Mouse (Mus musculus): Measurements from ENCODE around the gene Stpg4. TPM values are rescaled to one million over a fixed set of nuclear protein-coding genes. Genes with fewer than 3 reads are reported as not detected.

The Stpg4 gene
- polyA plus RNA-seq, 1 experiment from 2014 or later = not detected

GRCm38 (mm10) chr17:87441537-87441936, 14.0 kb upstream of the Stpg4 start:
- no peak for ATAC-seq (ENCODE audit: insufficient read depth, low FRiP score)
- H3K27me3 ChIP-seq (ENCODE audit: control insufficient read depth, insufficient read depth, low read length) = no peaks in the 10 kb centered on the region
- H3K9me3 ChIP-seq (replicated peaks; ENCODE audit: control insufficient read depth, low read length) = no peaks in the 10 kb centered on the region
- H3K27ac ChIP-seq (ENCODE audit: low read length) = no peak overlapping the region
- peaks cover 28% of the 10 kb centered on the region for H3K4me1 ChIP-seq (ENCODE audit: control insufficient read depth, insufficient read depth, low read length)
- 58% methylated on average over 2 of the region's 2 CpGs for WGBS
- no peak overlapping the region for H3K4me3 ChIP-seq (replicated peaks; ENCODE audit: low read length)
- no peaks in the 10 kb centered on the region for H3K36me3 ChIP-seq (ENCODE audit: control insufficient read depth, insufficient read depth, low read length)
- H3K9ac ChIP-seq (ENCODE audit: low read length) = no peak overlapping the region
- no peak overlapping the region for H3K4me2 ChIP-seq (ENCODE audit: low read depth, low read length)

- Histone ChIP-seq H3K27ac (ENCODE audit: low read length) (no peak overlapping the region), H3K4me1 (ENCODE audit: control insufficient read depth, insufficient read depth, low read length) (peaks cover 24% of the 10 kb centered on the region), H3K36me3 (ENCODE audit: control insufficient read depth, insufficient read depth, low read length) (peaks cover 4% of the 10 kb centered on the region; the same call in 1 of the 2 replicates), H3K4me3 (replicated peaks; ENCODE audit: low read length) (no peak overlapping the region), H3K9me3 (replicated peaks; ENCODE audit: control insufficient read depth, low read length) (no peaks in the 10 kb centered on the region), H3K27me3 (ENCODE audit: control insufficient read depth, insufficient read depth, low read length) (no peaks in the 10 kb centered on the region), H3K9ac (ENCODE audit: low read length) (no peak overlapping the region), H3K4me2 (ENCODE audit: low read depth, low read length) (no peak overlapping the region)
- ATAC-seq (ENCODE audit: insufficient read depth, low FRiP score) = no peak
- 60% methylated on average over 2 of the region's 2 CpGs for whole genome bisulfite sequencing
These were observed 11.9 kb upstream of the Stpg4 start for GRCm38 (mm10) chr17:87439441-87439840.

DNA sequence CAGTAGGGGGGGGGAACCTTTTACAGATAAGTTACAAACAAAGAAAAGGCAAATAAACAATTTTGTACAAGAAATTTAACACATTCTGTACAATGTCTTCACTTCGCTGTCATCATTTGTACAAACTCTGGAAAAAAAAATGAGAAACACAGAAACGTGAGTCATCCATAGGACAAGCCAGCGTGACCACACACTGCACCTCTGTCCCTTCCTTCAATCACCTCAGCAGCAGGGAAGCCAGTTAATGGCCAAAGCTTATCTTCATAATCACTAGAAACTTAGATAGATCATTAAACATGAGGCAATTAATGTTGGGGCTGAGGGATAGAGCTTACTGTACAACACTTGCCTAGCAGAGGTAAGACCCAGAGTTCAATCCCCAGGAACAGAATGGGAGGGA, 6.4 kb upstream of the Stpg4 start:
- no peak overlapping the region for H3K27ac ChIP-seq (ENCODE audit: low read length)
- 86% methylated on average over 3 of the region's 3 CpGs for WGBS
- no peaks in the 10 kb centered on the region for H3K27me3 ChIP-seq (ENCODE audit: control insufficient read depth, insufficient read depth, low read length)
- ATAC-seq (ENCODE audit: insufficient read depth, low FRiP score) = no peak
- H3K4me3 ChIP-seq (replicated peaks; ENCODE audit: low read length) = no peak overlapping the region
- no peak overlapping the region for H3K9ac ChIP-seq (ENCODE audit: low read length)
- no peaks in the 10 kb centered on the region for H3K9me3 ChIP-seq (replicated peaks; ENCODE audit: control insufficient read depth, low read length)
- H3K4me1 ChIP-seq (ENCODE audit: control insufficient read depth, insufficient read depth, low read length) = peaks cover 2% of the 10 kb centered on the region; the same call in 1 of the 2 replicates
- H3K36me3 ChIP-seq (ENCODE audit: control insufficient read depth, insufficient read depth, low read length) = peaks cover 22% of the 10 kb centered on the region; the same call in 1 of the 2 replicates
- H3K4me2 ChIP-seq (ENCODE audit: low read depth, low read length) = no peak overlapping the region

DNA sequence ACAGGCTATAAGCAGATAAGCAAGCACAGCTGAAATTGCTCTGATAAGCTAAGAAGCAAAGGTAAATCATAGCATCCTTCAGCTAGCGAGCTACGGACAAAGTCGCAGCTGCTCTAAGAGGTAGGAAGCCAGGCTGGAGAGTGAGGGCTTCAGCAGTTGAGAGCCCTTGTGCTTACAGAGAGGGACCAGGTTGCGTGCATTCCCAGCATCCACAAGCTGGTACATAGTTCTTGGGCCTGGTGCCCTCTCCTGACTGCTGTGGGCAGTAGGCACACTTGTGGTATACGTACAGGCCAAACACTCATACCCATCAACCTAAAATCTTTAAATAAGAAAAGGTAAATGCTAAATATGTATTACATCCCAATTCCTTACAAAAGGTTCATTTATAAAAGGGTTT, 5.2 kb upstream of the Stpg4 start:
- no peak overlapping the region for H3K9ac ChIP-seq (ENCODE audit: low read length)
- H3K9me3 ChIP-seq (replicated peaks; ENCODE audit: control insufficient read depth, low read length) = no peaks in the 10 kb centered on the region
- ATAC-seq (ENCODE audit: insufficient read depth, low FRiP score) = no peak
- H3K27ac ChIP-seq (ENCODE audit: low read length) = no peak overlapping the region
- H3K4me3 ChIP-seq (replicated peaks; ENCODE audit: low read length) = no peak overlapping the region
- H3K4me2 ChIP-seq (ENCODE audit: low read depth, low read length) = no peak overlapping the region
- no peaks in the 10 kb centered on the region for H3K4me1 ChIP-seq (ENCODE audit: control insufficient read depth, insufficient read depth, low read length)
- no peaks in the 10 kb centered on the region for H3K27me3 ChIP-seq (ENCODE audit: control insufficient read depth, insufficient read depth, low read length)
- WGBS = 92% methylated on average over 5 of the region's 5 CpGs
- peaks cover 22% of the 10 kb centered on the region; the same call in 1 of the 2 replicates for H3K36me3 ChIP-seq (ENCODE audit: control insufficient read depth, insufficient read depth, low read length)

DNA sequence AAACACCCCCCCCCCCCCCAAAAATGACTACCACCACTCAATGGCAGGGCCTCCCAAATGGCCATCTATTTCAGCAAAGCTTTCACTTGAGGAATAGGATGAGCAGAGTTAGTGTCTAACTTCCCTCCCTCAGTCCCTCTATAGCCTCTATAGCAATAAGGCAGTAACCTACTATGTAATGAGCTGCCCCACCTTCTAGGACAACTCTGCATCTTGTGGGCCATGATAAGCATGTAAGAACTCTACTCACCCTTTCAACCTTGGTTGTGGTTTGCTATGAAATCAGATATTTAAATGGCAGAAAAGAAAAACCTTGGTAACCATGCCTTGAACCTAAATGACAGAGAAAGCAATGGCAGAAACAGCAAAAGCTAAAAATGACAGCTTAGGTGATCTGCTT, 4.8 kb upstream of the Stpg4 start:
- no peaks in the 10 kb centered on the region for H3K4me1 ChIP-seq (ENCODE audit: control insufficient read depth, insufficient read depth, low read length)
- H3K4me2 ChIP-seq (ENCODE audit: low read depth, low read length) = no peak overlapping the region
- no peak overlapping the region for H3K9ac ChIP-seq (ENCODE audit: low read length)
- no peaks in the 10 kb centered on the region for H3K27me3 ChIP-seq (ENCODE audit: control insufficient read depth, insufficient read depth, low read length)
- H3K27ac ChIP-seq (ENCODE audit: low read length) = no peak overlapping the region
- peaks cover 22% of the 10 kb centered on the region; the same call in 1 of the 2 replicates for H3K36me3 ChIP-seq (ENCODE audit: control insufficient read depth, insufficient read depth, low read length)
- no peak overlapping the region for H3K4me3 ChIP-seq (replicated peaks; ENCODE audit: low read length)
- H3K9me3 ChIP-seq (replicated peaks; ENCODE audit: control insufficient read depth, low read length) = no peaks in the 10 kb centered on the region
- no peak for ATAC-seq (ENCODE audit: insufficient read depth, low FRiP score)

- Histone ChIP-seq H3K27ac (ENCODE audit: low read length) (no peak overlapping the region), H3K9ac (ENCODE audit: low read length) (no peak overlapping the region), H3K27me3 (ENCODE audit: control insufficient read depth, insufficient read depth, low read length) (no peaks in the 10 kb centered on the region), H3K36me3 (ENCODE audit: control insufficient read depth, insufficient read depth, low read length) (peaks cover 18% of the 10 kb centered on the region; the same call in 1 of the 2 replicates), H3K4me1 (ENCODE audit: control insufficient read depth, insufficient read depth, low read length) (no peaks in the 10 kb centered on the region), H3K4me3 (replicated peaks; ENCODE audit: low read length) (no peak overlapping the region), H3K4me2 (ENCODE audit: low read depth, low read length) (no peak overlapping the region), H3K9me3 (replicated peaks; ENCODE audit: control insufficient read depth, low read length) (no peaks in the 10 kb centered on the region)
- 85% methylated on average over 3 of the region's 3 CpGs for WGBS
- no peak for ATAC-seq (ENCODE audit: insufficient read depth, low FRiP score)
These were observed 1.9 kb upstream of the Stpg4 start for GRCm38 (mm10) chr17:87429431-87429830.

GRCm38 (mm10) chr17:87418082-87418481, 9.5 kb downstream of the Stpg4 start:
- Histone ChIP-seq H3K36me3 (ENCODE audit: control insufficient read depth, insufficient read depth, low read length) (no peaks in the 10 kb centered on the region), H3K27me3 (ENCODE audit: control insufficient read depth, insufficient read depth, low read length) (no peaks in the 10 kb centered on the region), H3K9me3 (replicated peaks; ENCODE audit: control insufficient read depth, low read length) (no peaks in the 10 kb centered on the region), H3K4me1 (ENCODE audit: control insufficient read depth, insufficient read depth, low read length) (no peaks in the 10 kb centered on the region), H3K9ac (ENCODE audit: low read length) (no peak overlapping the region), H3K27ac (ENCODE audit: low read length) (no peak overlapping the region), H3K4me2 (ENCODE audit: low read depth, low read length) (no peak overlapping the region), H3K4me3 (replicated peaks; ENCODE audit: low read length) (no peak overlapping the region)
- 75% methylated on average over 7 of the region's 7 CpGs for WGBS
- no peak for ATAC-seq (ENCODE audit: insufficient read depth, low FRiP score)

DNA sequence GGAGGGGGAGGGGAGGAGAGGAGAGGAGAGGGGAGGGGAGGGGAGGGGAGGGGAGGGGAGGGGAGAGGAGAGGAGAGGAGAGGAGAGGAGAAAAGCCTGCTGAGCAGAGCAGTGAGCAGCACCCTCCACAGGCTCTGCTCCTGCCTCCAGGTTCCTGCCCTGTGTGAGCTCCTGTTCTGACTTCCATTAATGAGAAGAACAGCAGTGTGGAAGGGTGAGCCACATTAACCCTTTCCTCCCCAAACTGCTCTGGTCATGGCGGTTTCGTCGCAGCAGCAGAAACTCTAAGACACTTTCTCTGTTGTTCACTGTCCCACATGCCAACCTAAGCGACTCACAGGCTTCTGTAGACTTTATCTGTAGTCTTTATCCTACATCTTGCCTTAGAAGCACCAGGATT, 20.9 kb downstream of the Stpg4 start:
- Histone ChIP-seq H3K36me3 (ENCODE audit: control insufficient read depth, insufficient read depth, low read length) (no peaks in the 10 kb centered on the region), H3K4me2 (ENCODE audit: low read depth, low read length) (no peak overlapping the region), H3K27me3 (ENCODE audit: control insufficient read depth, insufficient read depth, low read length) (no peaks in the 10 kb centered on the region), H3K27ac (ENCODE audit: low read length) (no peak overlapping the region), H3K4me3 (replicated peaks; ENCODE audit: low read length) (no peak overlapping the region), H3K4me1 (ENCODE audit: control insufficient read depth, insufficient read depth, low read length) (no peaks in the 10 kb centered on the region), H3K9ac (ENCODE audit: low read length) (no peak overlapping the region), H3K9me3 (replicated peaks; ENCODE audit: control insufficient read depth, low read length) (no peaks in the 10 kb centered on the region)
- WGBS = 81% methylated on average over 4 of the region's 4 CpGs
- ATAC-seq (ENCODE audit: insufficient read depth, low FRiP score) = no peak

GRCm38 (mm10) chr17:87405576-87405975, 22.0 kb downstream of the Stpg4 start:
- Histone ChIP-seq H3K9ac (ENCODE audit: low read length) (no peak overlapping the region), H3K4me3 (replicated peaks; ENCODE audit: low read length) (no peak overlapping the region), H3K4me1 (ENCODE audit: control insufficient read depth, insufficient read depth, low read length) (no peaks in the 10 kb centered on the region), H3K27ac (ENCODE audit: low read length) (no peak overlapping the region), H3K27me3 (ENCODE audit: control insufficient read depth, insufficient read depth, low read length) (no peaks in the 10 kb centered on the region), H3K36me3 (ENCODE audit: control insufficient read depth, insufficient read depth, low read length) (no peaks in the 10 kb centered on the region), H3K9me3 (replicated peaks; ENCODE audit: control insufficient read depth, low read length) (no peaks in the 10 kb centered on the region), H3K4me2 (ENCODE audit: low read depth, low read length) (no peak overlapping the region)
- 76% methylated on average over 11 of the region's 11 CpGs for WGBS
- ATAC-seq (ENCODE audit: insufficient read depth, low FRiP score) = no peak

DNA sequence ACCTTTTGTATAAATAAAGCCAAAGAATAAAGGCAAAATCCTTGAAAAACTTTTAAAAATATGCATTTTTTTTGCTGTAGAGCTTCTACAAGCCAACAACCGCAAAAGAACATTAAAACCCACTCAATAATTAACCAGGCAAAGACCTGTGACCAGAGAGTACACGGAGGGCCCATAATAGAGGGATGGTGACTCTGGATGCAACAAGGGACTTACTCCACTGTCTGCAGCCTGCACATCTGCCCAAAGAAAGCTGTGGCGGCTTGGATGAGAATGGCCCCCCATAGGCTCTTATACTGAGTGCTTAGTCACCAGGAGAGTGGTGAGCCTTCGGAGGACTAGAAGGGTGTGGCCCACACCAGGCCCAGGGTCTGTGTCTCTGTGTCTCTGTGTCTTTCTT, 24.1 kb downstream of the Stpg4 start:
- no peaks in the 10 kb centered on the region for H3K36me3 ChIP-seq (ENCODE audit: control insufficient read depth, insufficient read depth, low read length)
- no peaks in the 10 kb centered on the region for H3K4me1 ChIP-seq (ENCODE audit: control insufficient read depth, insufficient read depth, low read length)
- H3K27me3 ChIP-seq (ENCODE audit: control insufficient read depth, insufficient read depth, low read length) = no peaks in the 10 kb centered on the region
- H3K9ac ChIP-seq (ENCODE audit: low read length) = no peak overlapping the region
- no peak overlapping the region for H3K4me2 ChIP-seq (ENCODE audit: low read depth, low read length)
- no peak overlapping the region for H3K4me3 ChIP-seq (replicated peaks; ENCODE audit: low read length)
- ATAC-seq (ENCODE audit: insufficient read depth, low FRiP score) = no peak
- H3K27ac ChIP-seq (ENCODE audit: low read length) = no peak overlapping the region
- H3K9me3 ChIP-seq (replicated peaks; ENCODE audit: control insufficient read depth, low read length) = no peaks in the 10 kb centered on the region
- 75% methylated on average over 4 of the region's 4 CpGs for WGBS
